Mouse (Mus musculus): ENCODE measurements around the gene Calcrl. TPM values are rescaled to one million over a fixed set of nuclear protein-coding genes. Genes with fewer than 3 reads are reported as not detected.
A peak's percentile ranks its signal among the peaks of the same experiment; 100 is the strongest.
"Not testable (repeated sequence)": the region's sequence is repeated elsewhere in the genome, so short reads cannot be mapped to it uniquely, and the experiment has no call there.

Calcrl gene
- polyA plus RNA-seq, 1 experiment from 2014 or later: 111 TPM

GRCm38 (mm10) chr2:84404834-84405233, 20.4 kb downstream of the Calcrl start:
- Histone ChIP-seq H3K9me3 (ENCODE audit: control insufficient read depth, low read length) (no peaks in the 10 kb centered on the region), H3K4me1 (replicated peaks; ENCODE audit: control insufficient read depth, insufficient read depth, low read length) (no peaks in the 10 kb centered on the region), H3K36me3 (ENCODE audit: control insufficient read depth, insufficient read depth, low read length) (no peaks in the 10 kb centered on the region), H3K27ac (ENCODE audit: low read length) (no peak overlapping the region), H3K9ac (ENCODE audit: low read length) (no peak overlapping the region), H3K4me3 (ENCODE audit: low read length) (no peak overlapping the region), H3K4me2 (ENCODE audit: low read depth, low read length) (no peak overlapping the region), H3K27me3 (ENCODE audit: control insufficient read depth, insufficient read depth, low read depth, low read length) (no peaks in the 10 kb centered on the region)
- ATAC-seq (ENCODE audit: low read depth): no peak
- 84% methylated on average over 3 of the region's 3 CpGs for WGBS

DNA sequence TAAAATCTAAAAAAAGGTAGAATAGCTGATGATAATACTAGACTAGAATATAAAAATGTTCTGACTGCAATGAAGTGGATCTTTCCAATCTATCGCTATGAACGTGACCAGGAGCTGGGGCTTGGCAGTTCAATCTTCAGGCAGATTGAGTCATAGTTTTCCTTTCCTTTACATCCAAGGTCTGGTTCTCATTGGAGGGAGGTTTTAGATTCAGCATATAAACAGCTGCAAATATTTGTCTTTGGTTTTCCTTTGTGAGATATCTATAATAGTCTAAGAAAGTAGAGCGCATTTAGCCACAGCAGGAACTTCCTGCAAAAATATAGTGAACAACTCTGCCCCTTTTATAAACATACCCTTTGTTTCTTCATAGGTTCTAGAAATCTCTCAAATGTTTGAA, 22.5 kb downstream of the Calcrl start:
- Histone ChIP-seq H3K4me2 (ENCODE audit: low read depth, low read length) (no peak overlapping the region), H3K4me1 (replicated peaks; ENCODE audit: control insufficient read depth, insufficient read depth, low read length) (no peaks in the 10 kb centered on the region), H3K9me3 (ENCODE audit: control insufficient read depth, low read length) (no peaks in the 10 kb centered on the region), H3K36me3 (ENCODE audit: control insufficient read depth, insufficient read depth, low read length) (no peaks in the 10 kb centered on the region), H3K27me3 (ENCODE audit: control insufficient read depth, insufficient read depth, low read depth, low read length) (no peaks in the 10 kb centered on the region), H3K9ac (ENCODE audit: low read length) (no peak overlapping the region), H3K27ac (ENCODE audit: low read length) (no peak overlapping the region), H3K4me3 (ENCODE audit: low read length) (no peak overlapping the region)
- WGBS: 71% methylated on average over 3 of the region's 3 CpGs
- ATAC-seq (ENCODE audit: low read depth): no peak

- Histone ChIP-seq H3K4me3 (ENCODE audit: low read length) (no peak overlapping the region), H3K36me3 (ENCODE audit: control insufficient read depth, insufficient read depth, low read length) (no peaks in the 10 kb centered on the region), H3K9ac (ENCODE audit: low read length) (no peak overlapping the region), H3K4me2 (ENCODE audit: low read depth, low read length) (no peak overlapping the region), H3K4me1 (replicated peaks; ENCODE audit: control insufficient read depth, insufficient read depth, low read length) (no peaks in the 10 kb centered on the region), H3K27me3 (ENCODE audit: control insufficient read depth, insufficient read depth, low read depth, low read length) (no peaks in the 10 kb centered on the region), H3K27ac (ENCODE audit: low read length) (no peak overlapping the region), H3K9me3 (ENCODE audit: control insufficient read depth, low read length) (no peaks in the 10 kb centered on the region)
- 80% methylated on average over 4 of the region's 4 CpGs for WGBS
- ATAC-seq (ENCODE audit: low read depth): no peak
These were observed 28.7 kb downstream of the Calcrl start for GRCm38 (mm10) chr2:84396557-84396956.

- Histone ChIP-seq H3K4me3 (ENCODE audit: low read length) (no peak overlapping the region), H3K4me1 (replicated peaks; ENCODE audit: control insufficient read depth, insufficient read depth, low read length) (no peaks in the 10 kb centered on the region), H3K27ac (ENCODE audit: low read length) (no peak overlapping the region), H3K9me3 (ENCODE audit: control insufficient read depth, low read length) (no peaks in the 10 kb centered on the region), H3K27me3 (ENCODE audit: control insufficient read depth, insufficient read depth, low read depth, low read length) (no peaks in the 10 kb centered on the region), H3K4me2 (ENCODE audit: low read depth, low read length) (no peak overlapping the region), H3K9ac (ENCODE audit: low read length) (no peak overlapping the region), H3K36me3 (ENCODE audit: control insufficient read depth, insufficient read depth, low read length) (no peaks in the 10 kb centered on the region)
- ATAC-seq (ENCODE audit: low read depth): no peak
- 75% methylated on average over 4 of the region's 4 CpGs for WGBS
These were observed 32.0 kb downstream of the Calcrl start for GRCm38 (mm10) chr2:84393236-84393635.

DNA sequence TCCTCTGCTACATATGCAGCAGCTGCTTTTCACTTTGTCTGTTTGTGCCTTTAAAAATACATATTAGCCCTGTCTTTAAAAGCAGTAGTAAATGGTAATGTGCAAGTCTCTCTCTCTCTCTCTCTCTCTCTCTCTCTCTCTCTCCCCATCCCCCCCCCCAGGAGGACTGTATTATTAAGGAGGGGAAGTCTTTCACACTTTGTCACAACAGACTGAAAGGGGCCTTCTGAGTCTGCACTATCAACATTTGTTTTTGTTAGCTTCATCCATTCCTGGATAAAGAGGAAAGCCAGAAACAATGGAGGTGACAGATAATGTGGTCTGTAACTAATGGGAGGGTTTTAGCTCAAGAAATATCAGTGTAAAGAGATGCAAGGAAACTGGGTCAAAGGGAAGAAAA, 36.1 kb downstream of the Calcrl start:
- no peak overlapping the region for H3K27ac ChIP-seq (ENCODE audit: low read length)
- H3K4me1 ChIP-seq (replicated peaks; ENCODE audit: control insufficient read depth, insufficient read depth, low read length): peaks cover 3% of the 10 kb centered on the region; the same call in 1 of the 2 replicates
- no peak for ATAC-seq (ENCODE audit: low read depth)

GRCm38 (mm10) chr2:84388537-84388936, 36.7 kb downstream of the Calcrl start:
- H3K27me3 ChIP-seq (ENCODE audit: control insufficient read depth, insufficient read depth, low read depth, low read length); H3K27ac ChIP-seq (ENCODE audit: low read length); H3K36me3 ChIP-seq (ENCODE audit: control insufficient read depth, insufficient read depth, low read length); H3K4me3 ChIP-seq (ENCODE audit: low read length); H3K9me3 ChIP-seq (ENCODE audit: control insufficient read depth, low read length); H3K4me2 ChIP-seq (ENCODE audit: low read depth, low read length); H3K4me1 ChIP-seq (replicated peaks; ENCODE audit: control insufficient read depth, insufficient read depth, low read length); H3K9ac ChIP-seq (ENCODE audit: low read length); ATAC-seq (ENCODE audit: low read depth): not testable (repeated sequence)
- WGBS: 74% methylated on average over 14 of the region's 14 CpGs

More for the DNA sequence above, 36.1 kb downstream of the Calcrl start:
- Histone ChIP-seq H3K4me3 (ENCODE audit: low read length) (no peak overlapping the region), H3K36me3 (ENCODE audit: control insufficient read depth, insufficient read depth, low read length) (no peaks in the 10 kb centered on the region), H3K27me3 (ENCODE audit: control insufficient read depth, insufficient read depth, low read depth, low read length) (no peaks in the 10 kb centered on the region), H3K9ac (ENCODE audit: low read length) (no peak overlapping the region), H3K9me3 (ENCODE audit: control insufficient read depth, low read length) (no peaks in the 10 kb centered on the region), H3K4me2 (ENCODE audit: low read depth, low read length) (no peak overlapping the region)

GRCm38 (mm10) chr2:84388023-84388416, 37.2 kb downstream of the Calcrl start:
- Histone ChIP-seq H3K9ac (ENCODE audit: low read length) (no peak overlapping the region), H3K4me1 (replicated peaks; ENCODE audit: control insufficient read depth, insufficient read depth, low read length) (peaks cover 5% of the 10 kb centered on the region; the same call in 1 of the 2 replicates), H3K27me3 (ENCODE audit: control insufficient read depth, insufficient read depth, low read depth, low read length) (no peaks in the 10 kb centered on the region), H3K36me3 (ENCODE audit: control insufficient read depth, insufficient read depth, low read length) (no peaks in the 10 kb centered on the region), H3K9me3 (ENCODE audit: control insufficient read depth, low read length) (no peaks in the 10 kb centered on the region), H3K27ac (ENCODE audit: low read length) (no peak overlapping the region), H3K4me2 (ENCODE audit: low read depth, low read length) (no peak overlapping the region), H3K4me3 (ENCODE audit: low read length) (no peak overlapping the region)
- no peak for ATAC-seq (ENCODE audit: low read depth)
- 67% methylated on average over 7 of the region's 7 CpGs for WGBS

DNA sequence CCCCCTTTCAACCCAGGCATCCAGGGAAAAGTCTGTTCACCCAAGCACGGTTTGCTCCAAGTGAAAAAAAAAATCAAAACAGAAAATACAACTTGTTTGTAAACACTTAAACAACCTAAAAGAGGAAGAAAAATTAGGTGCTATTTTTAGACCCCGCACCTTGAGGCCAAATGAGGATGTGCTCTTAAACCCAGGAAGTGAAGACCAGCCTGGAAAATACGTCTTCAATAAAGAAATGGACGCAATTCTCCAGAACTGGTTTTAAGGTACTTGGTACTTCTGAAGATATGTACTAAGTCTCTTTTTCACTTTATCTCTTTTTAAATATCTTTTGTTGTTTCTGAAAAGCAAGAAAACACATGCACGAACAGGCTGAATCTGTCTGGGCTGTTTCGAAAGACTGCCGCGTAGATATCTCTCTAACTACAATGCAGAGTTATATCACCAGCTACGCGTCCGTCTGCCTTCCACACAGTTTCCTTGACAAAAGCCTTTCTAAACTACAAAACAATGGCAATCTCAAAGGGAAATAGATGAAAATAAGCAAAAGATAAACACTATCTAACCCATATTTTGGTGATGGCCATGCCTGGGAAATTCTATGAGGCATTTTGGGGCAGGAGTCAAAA, 37.7 kb downstream of the Calcrl start:
- peaks cover 6% of the 10 kb centered on the region; the same call in 1 of the 2 replicates for H3K4me1 ChIP-seq (replicated peaks; ENCODE audit: control insufficient read depth, insufficient read depth, low read length)
- H3K4me2 ChIP-seq (ENCODE audit: low read depth, low read length): peak overlapping the region; percentile 23
- WGBS: 57% methylated on average over 11 of the region's 11 CpGs
- no peak overlapping the region for H3K9ac ChIP-seq (ENCODE audit: low read length)
- H3K27ac ChIP-seq (ENCODE audit: low read length): no peak overlapping the region
- no peaks in the 10 kb centered on the region for H3K27me3 ChIP-seq (ENCODE audit: control insufficient read depth, insufficient read depth, low read depth, low read length)
- H3K9me3 ChIP-seq (ENCODE audit: control insufficient read depth, low read length): no peaks in the 10 kb centered on the region
- H3K36me3 ChIP-seq (ENCODE audit: control insufficient read depth, insufficient read depth, low read length): no peaks in the 10 kb centered on the region
- no peak overlapping the region for H3K4me3 ChIP-seq (ENCODE audit: low read length)
- no peak for ATAC-seq (ENCODE audit: low read depth)

DNA sequence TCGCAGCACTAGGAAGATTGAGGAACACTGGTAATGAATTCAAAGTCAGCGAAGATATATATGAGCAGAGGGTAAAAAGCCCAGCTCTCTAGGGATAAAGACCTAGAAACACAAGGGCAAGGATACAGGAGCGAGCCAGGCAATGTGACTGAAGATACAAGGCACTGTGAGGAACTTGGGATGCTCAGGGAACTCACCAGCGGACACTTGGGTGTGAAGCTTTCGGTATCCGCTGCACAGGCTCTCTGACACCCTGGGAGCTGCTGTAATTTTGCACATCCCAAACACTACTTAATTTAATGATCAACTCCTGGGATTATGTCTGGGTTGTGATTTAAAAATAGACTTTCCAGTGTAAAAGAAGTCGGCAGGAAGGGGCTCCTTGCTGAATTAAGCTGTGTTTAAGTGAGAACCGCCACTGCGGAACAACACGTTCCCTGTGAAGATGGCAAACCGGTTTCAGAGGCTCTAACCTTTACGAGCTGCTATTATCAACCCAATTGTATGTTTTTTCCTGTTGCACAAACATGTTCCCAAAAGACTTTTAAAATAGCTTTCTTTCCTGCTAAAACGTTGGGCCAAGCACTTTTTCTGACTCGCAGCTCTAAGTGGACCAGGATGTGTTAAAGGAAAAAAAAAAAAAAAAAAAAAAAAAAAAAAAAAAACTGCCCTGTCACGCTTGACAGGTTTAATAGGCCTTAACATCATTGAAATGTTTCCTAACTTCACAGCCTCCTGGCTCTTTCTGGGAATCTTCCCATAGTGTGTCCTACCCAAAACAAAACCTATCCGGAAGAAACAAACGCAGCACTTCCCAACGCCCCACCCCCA, 38.4 kb downstream of the Calcrl start:
- no peaks in the 10 kb centered on the region for H3K9me3 ChIP-seq (ENCODE audit: control insufficient read depth, low read length)
- H3K27me3 ChIP-seq (ENCODE audit: control insufficient read depth, insufficient read depth, low read depth, low read length): no peaks in the 10 kb centered on the region
- 48% methylated on average over 18 of the region's 18 CpGs for WGBS
- H3K9ac ChIP-seq (ENCODE audit: low read length): peak overlapping the region; percentile 26; the same call in 1 of the 2 replicates
- peak overlapping the region; percentile 23 for H3K4me2 ChIP-seq (ENCODE audit: low read depth, low read length)
- peak; percentile 34; the same call in 1 of the 2 replicates for ATAC-seq (ENCODE audit: low read depth)
- 0 out of 2 replicates have a peak overlapping the region, but pooled peaks have one; percentile 11 for H3K4me3 ChIP-seq (ENCODE audit: low read length)
- no peak overlapping the region for H3K27ac ChIP-seq (ENCODE audit: low read length)
- H3K36me3 ChIP-seq (ENCODE audit: control insufficient read depth, insufficient read depth, low read length): no peaks in the 10 kb centered on the region
- peaks cover 6% of the 10 kb centered on the region; the same call in 1 of the 2 replicates for H3K4me1 ChIP-seq (replicated peaks; ENCODE audit: control insufficient read depth, insufficient read depth, low read length)
